Mouse (Mus musculus) kidney, adult 11 months (tissue): Measurements from ENCODE around the gene Sema4d.
A peak's percentile ranks its signal among the peaks of the same experiment; 100 is the strongest.

Source experiments
- DNase-seq: peaks from one replicate; pipeline ENCODE4 v3.0.0; 2022

Gene Sema4d

GRCm38 (mm10) chr13:51813621-51814615, 20.4 kb upstream of the Sema4d start:
- no peak for DNase-seq

GRCm38 (mm10) chr13:51808141-51808540, 14.6 kb upstream of the Sema4d start:
- no peak for DNase-seq

GRCm38 (mm10) chr13:51806220-51806619, 12.7 kb upstream of the Sema4d start:
- DNase-seq: no peak

GRCm38 (mm10) chr13:51805634-51806033, 12.1 kb upstream of the Sema4d start:
- DNase-seq: no peak

GRCm38 (mm10) chr13:51800921-51801320, 7.4 kb upstream of the Sema4d start:
- no peak for DNase-seq

- DNase-seq: no peak
Measured at GRCm38 (mm10) chr13:51799735-51800522, 6.4 kb upstream of the Sema4d start.

GRCm38 (mm10) chr13:51797899-51798746, 4.6 kb upstream of the Sema4d start:
- no peak for DNase-seq

GRCm38 (mm10) chr13:51793948-51794347, 401 bp upstream of the Sema4d start:
- DNase-seq: no peak

GRCm38 (mm10) chr13:51792729-51793424, 670 bp downstream of the Sema4d start:
- peak; percentile 43 for DNase-seq

GRCm38 (mm10) chr13:51792135-51792573, 1.4 kb downstream of the Sema4d start:
- DNase-seq: no peak

- DNase-seq: no peak
Measured at GRCm38 (mm10) chr13:51791604-51792003, 1.9 kb downstream of the Sema4d start.

- peak; percentile 46 for DNase-seq
Measured at GRCm38 (mm10) chr13:51790793-51791192, 2.8 kb downstream of the Sema4d start.

- no peak for DNase-seq
Measured at GRCm38 (mm10) chr13:51787858-51788257, 5.7 kb downstream of the Sema4d start.

GRCm38 (mm10) chr13:51786616-51787015, 6.9 kb downstream of the Sema4d start:
- DNase-seq: peak; percentile 47

- DNase-seq: no peak
Measured at GRCm38 (mm10) chr13:51784476-51784875, 9.1 kb downstream of the Sema4d start.

GRCm38 (mm10) chr13:51783857-51784256, 9.7 kb downstream of the Sema4d start:
- DNase-seq: no peak

GRCm38 (mm10) chr13:51780509-51781155, 12.9 kb downstream of the Sema4d start:
- no peak for DNase-seq

GRCm38 (mm10) chr13:51778983-51779962, 14.3 kb downstream of the Sema4d start:
- DNase-seq: no peak

GRCm38 (mm10) chr13:51778351-51778982, 15.1 kb downstream of the Sema4d start:
- no peak for DNase-seq
